Mouse (Mus musculus): ENCODE data around the gene Nubp2. TPM values are rescaled to one million over a fixed set of nuclear protein-coding genes. Genes with fewer than 3 reads are reported as not detected.
A peak's percentile ranks its signal among the peaks of the same experiment; 100 is the strongest.

Gene Nubp2
- polyA plus RNA-seq, 1 experiment from 2014 or later, result 70.4 TPM

DNA sequence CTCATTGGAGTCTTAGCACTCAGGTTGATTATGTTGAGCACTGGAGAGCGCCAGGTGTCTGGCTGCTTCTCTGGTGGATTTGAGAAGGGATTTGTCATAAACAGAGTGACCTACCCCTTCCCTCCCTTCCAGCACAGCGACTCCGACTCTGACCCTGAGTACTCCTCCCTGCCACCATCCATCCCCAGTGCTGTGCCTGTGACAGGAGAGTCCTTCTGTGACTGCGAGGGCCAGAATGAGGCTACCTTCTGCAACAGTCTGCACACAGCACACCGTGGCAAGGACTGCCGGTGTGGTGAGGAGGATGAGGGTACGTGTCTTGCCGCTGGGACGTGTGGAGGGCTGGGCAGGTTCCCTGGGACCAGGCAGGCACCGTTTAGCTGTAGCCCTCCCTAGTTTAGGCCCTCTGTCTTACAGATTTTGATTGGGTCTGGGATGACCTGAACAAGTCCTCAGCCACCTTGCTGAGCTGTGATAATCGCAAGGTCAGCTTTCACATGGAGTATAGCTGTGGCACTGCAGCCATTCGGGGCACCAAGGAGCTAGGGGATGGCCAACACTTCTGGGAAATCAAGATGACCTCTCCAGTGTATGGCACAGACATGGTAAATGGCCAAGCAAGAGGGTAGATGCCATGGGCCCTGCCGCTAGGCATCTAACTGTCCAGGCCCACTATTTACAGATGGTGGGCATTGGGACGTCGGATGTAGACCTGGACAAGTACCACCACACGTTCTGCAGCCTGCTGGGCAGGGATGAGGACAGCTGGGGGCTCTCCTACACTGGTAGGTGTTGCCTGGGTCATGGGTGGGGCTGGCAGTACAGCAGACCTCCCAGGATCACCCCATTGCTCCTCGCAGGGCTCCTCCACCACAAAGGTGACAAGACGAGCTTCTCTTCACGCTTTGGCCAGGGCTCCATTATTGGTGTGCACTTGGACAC lies 4.3 kb upstream of the Nubp2 start:
- DNase-seq (no peak), ATAC-seq (ENCODE audit: low FRiP score, low TSS enrichment) (no peak)
- no peak overlapping the region for H3K27ac ChIP-seq (replicated peaks; ENCODE audit: low read depth, low read length)
- H3K36me3 ChIP-seq (ENCODE audit: control insufficient read depth, insufficient read depth, low read length), result peaks cover 57% of the 10 kb centered on the region
- no peak overlapping the region for H3K9ac ChIP-seq (replicated peaks; ENCODE audit: low read length)
- no peak overlapping the region for H3K4me2 ChIP-seq (ENCODE audit: low read length)
- H3K4me1 ChIP-seq (ENCODE audit: control insufficient read depth, insufficient read depth, low read length), result peaks cover 24% of the 10 kb centered on the region
- H3K9me3 ChIP-seq (ENCODE audit: control insufficient read depth, low read length), result no peaks in the 10 kb centered on the region
- no peak overlapping the region for H3K4me3 ChIP-seq (replicated peaks; ENCODE audit: low read depth, low read length)
- WGBS, result 87% methylated on average over 19 of the region's 19 CpGs
- H3K27me3 ChIP-seq (ENCODE audit: control insufficient read depth, insufficient read depth, low read length), result no peaks in the 10 kb centered on the region

DNA sequence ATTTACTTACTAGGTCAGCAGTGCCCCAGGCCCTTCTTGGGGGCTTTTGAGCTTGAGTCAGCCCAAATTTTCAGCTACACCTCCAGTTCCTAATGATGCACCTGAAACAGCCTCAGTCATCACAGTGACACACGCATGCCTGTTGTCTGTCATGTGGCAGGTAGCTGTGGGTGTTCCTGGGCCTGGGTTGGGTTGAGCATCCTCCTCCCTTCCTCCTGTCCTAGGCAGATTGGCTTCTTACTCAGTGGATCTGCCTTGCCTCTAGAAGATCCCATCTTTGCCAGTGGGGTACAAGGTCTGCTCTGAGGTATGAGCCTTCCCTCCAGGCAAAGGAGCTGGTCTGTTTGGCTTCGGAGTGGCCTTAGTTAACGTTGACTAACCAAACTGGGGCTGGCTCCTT lies 2.7 kb upstream of the Nubp2 start:
- Histone ChIP-seq H3K36me3 (ENCODE audit: control insufficient read depth, insufficient read depth, low read length) (peaks cover 57% of the 10 kb centered on the region), H3K27ac (replicated peaks; ENCODE audit: low read depth, low read length) (no peak overlapping the region), H3K27me3 (ENCODE audit: control insufficient read depth, insufficient read depth, low read length) (no peaks in the 10 kb centered on the region), H3K9ac (replicated peaks; ENCODE audit: low read length) (no peak overlapping the region), H3K9me3 (ENCODE audit: control insufficient read depth, low read length) (no peaks in the 10 kb centered on the region), H3K4me2 (ENCODE audit: low read length) (no peak overlapping the region), H3K4me1 (ENCODE audit: control insufficient read depth, insufficient read depth, low read length) (peaks cover 20% of the 10 kb centered on the region), H3K4me3 (replicated peaks; ENCODE audit: low read depth, low read length) (no peak overlapping the region)
- WGBS, result 92% methylated on average over 3 of the region's 3 CpGs
- DNase-seq (no peak), ATAC-seq (ENCODE audit: low FRiP score, low TSS enrichment) (no peak)

DNA sequence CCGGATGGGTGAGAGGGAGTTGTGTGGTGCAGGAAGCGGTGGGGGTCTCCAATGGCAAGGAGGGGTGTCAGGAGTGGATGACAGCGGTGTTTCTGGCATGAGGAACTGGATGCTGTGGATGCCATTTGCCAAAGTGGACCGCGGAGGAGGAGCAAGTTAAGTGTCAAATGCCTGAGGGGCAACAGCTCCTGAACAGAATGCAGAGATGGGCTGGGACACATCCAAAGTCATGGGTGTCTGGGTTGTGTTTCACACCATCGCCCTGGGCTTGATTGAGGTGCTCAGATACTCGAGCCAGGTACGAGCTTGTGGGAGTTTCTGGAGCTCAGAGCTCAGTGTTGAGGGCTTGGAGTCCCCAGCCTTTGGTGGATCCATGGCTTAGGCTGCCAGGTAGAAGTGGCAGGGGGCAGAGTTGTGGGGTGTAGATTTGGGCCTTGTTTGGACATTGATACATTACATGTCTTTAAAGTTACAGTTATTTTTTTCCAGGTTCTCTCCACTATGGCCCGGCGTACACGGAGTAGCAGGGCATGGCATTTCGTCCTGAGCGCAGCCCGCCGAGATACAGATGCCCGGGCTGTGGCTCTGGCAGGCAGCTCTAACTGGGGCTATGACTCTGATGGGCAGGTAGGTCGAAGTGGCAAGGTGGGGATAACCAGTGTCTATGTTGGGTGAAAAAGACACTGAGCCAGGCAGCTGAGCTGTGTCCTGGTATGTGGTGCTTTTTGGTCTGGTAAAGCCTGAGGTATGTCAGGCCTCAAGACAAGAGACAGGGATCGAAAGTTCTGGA lies 1.3 kb upstream of the Nubp2 start:
- DNase-seq (no peak), ATAC-seq (ENCODE audit: low FRiP score, low TSS enrichment) (no peak)
- WGBS, result 70% methylated on average over 18 of the region's 18 CpGs
- Histone ChIP-seq H3K27ac (replicated peaks; ENCODE audit: low read depth, low read length) (no peak overlapping the region), H3K9ac (replicated peaks; ENCODE audit: low read length) (peak overlapping the region; percentile 80), H3K27me3 (ENCODE audit: control insufficient read depth, insufficient read depth, low read length) (no peaks in the 10 kb centered on the region), H3K4me1 (ENCODE audit: control insufficient read depth, insufficient read depth, low read length) (peaks cover 19% of the 10 kb centered on the region), H3K4me3 (replicated peaks; ENCODE audit: low read depth, low read length) (peak overlapping the region; percentile 88), H3K9me3 (ENCODE audit: control insufficient read depth, low read length) (no peaks in the 10 kb centered on the region), H3K36me3 (ENCODE audit: control insufficient read depth, insufficient read depth, low read length) (peaks cover 57% of the 10 kb centered on the region), H3K4me2 (ENCODE audit: low read length) (peak overlapping the region; percentile 80)

DNA sequence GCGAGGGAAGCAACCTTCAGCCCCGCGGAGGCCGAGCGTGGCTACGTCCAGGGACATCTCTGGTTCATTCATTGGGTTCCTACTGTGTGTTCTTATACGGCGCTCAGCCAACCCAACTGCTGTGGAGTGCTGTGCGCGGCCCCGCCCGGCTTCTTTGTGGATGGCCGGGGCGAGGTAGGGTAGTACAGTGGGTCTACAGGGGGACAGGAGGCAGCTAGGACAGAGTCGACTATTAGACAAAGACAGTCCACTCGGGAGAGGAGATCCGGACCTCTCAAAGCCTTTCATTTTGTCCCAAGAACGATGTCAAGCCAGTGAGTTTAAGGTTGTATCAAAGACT lies 753 bp upstream of the Nubp2 start:
- peaks cover 56% of the 10 kb centered on the region for H3K36me3 ChIP-seq (ENCODE audit: control insufficient read depth, insufficient read depth, low read length)
- no peaks in the 10 kb centered on the region for H3K9me3 ChIP-seq (ENCODE audit: control insufficient read depth, low read length)
- H3K4me3 ChIP-seq (replicated peaks; ENCODE audit: low read depth, low read length), result peak overlapping the region; percentile 88
- H3K9ac ChIP-seq (replicated peaks; ENCODE audit: low read length), result peak overlapping the region; percentile 80
- H3K27me3 ChIP-seq (ENCODE audit: control insufficient read depth, insufficient read depth, low read length), result no peaks in the 10 kb centered on the region
- H3K4me1 ChIP-seq (ENCODE audit: control insufficient read depth, insufficient read depth, low read length), result peaks cover 19% of the 10 kb centered on the region
- H3K27ac ChIP-seq (replicated peaks; ENCODE audit: low read depth, low read length), result peak overlapping the region; percentile 70
- DNase-seq (no peak), ATAC-seq (ENCODE audit: low FRiP score, low TSS enrichment) (peak; percentile 29; the same call in 1 of the 2 replicates)
- 1% methylated on average over 18 of the region's 18 CpGs for WGBS
- H3K4me2 ChIP-seq (ENCODE audit: low read length), result peak overlapping the region; percentile 80

DNA sequence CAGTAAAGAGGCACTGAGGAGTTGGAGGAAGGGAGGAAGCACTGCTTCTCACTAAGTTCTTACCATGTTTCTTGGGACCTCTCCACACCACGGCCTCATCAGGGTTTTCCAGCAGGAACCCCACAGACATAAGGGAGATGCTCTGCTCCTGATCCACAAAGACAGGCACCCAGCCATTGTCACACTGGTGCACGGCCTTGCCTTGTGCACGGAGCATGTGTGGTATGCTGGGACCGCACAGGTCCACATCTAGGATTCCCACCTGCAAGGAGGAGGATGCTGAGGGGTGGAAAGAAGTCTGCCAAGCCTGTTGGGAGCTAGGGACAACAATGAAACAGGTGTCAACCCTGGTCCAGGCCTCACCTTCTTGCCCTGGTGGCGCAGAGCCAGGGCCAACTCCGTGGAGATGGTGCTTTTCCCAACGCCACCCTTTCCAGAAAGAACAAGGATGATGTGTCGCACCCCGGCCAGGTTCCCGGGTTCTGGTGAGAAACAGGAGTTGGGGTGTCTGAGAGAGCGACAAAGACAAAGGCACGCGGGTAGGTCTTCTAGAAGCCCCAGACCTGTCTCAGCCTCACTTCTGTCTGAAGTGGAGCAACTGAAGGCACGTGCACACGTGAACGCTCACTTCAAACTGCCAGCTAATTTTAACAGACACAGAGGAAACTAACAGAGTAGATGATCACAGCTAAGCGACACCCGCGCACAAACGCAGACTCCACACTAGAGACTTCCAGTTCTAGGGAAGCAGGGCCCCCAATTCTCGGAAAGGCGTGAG lies 604 bp downstream of the Nubp2 start:
- peak overlapping the region; percentile 88 for H3K4me3 ChIP-seq (replicated peaks; ENCODE audit: low read depth, low read length)
- no peaks in the 10 kb centered on the region for H3K27me3 ChIP-seq (ENCODE audit: control insufficient read depth, insufficient read depth, low read length)
- peaks cover 43% of the 10 kb centered on the region for H3K36me3 ChIP-seq (ENCODE audit: control insufficient read depth, insufficient read depth, low read length)
- DNase-seq (no peak), ATAC-seq (ENCODE audit: low FRiP score, low TSS enrichment) (no peak)
- no peak overlapping the region for H3K27ac ChIP-seq (replicated peaks; ENCODE audit: low read depth, low read length)
- WGBS, result 26% methylated on average over 22 of the region's 22 CpGs
- H3K9ac ChIP-seq (replicated peaks; ENCODE audit: low read length), result peak overlapping the region; percentile 49; the same call in 1 of the 2 replicates
- no peaks in the 10 kb centered on the region for H3K9me3 ChIP-seq (ENCODE audit: control insufficient read depth, low read length)
- H3K4me1 ChIP-seq (ENCODE audit: control insufficient read depth, insufficient read depth, low read length), result peaks cover 19% of the 10 kb centered on the region
- peak overlapping the region; percentile 69 for H3K4me2 ChIP-seq (ENCODE audit: low read length)

DNA sequence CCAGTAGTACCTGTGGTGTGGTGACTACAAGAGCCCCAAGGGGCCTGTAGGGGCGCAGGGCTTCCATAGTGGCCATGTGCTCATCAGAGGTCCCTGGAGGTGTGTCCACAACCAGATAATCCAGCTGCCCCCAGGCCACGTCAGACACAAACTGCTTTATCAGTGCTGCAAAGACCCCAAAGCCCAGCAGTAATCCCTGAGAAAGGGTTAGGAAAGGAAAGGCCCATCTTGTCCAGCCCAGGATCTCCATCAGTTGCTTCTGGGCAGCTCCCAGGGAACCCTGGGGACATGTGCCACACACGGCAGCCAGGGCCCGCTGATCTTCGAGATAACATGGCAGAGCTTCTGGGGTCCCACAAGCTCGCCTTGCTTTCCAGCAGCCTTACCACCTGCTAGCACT lies 1.8 kb downstream of the Nubp2 start:
- no peak for DNase-seq
- Histone ChIP-seq H3K36me3 (ENCODE audit: control insufficient read depth, insufficient read depth, low read length) (peaks cover 32% of the 10 kb centered on the region), H3K27me3 (ENCODE audit: control insufficient read depth, insufficient read depth, low read length) (no peaks in the 10 kb centered on the region), H3K4me1 (ENCODE audit: control insufficient read depth, insufficient read depth, low read length) (peaks cover 19% of the 10 kb centered on the region), H3K9ac (replicated peaks; ENCODE audit: low read length) (no peak overlapping the region), H3K4me2 (ENCODE audit: low read length) (no peak overlapping the region), H3K9me3 (ENCODE audit: control insufficient read depth, low read length) (no peaks in the 10 kb centered on the region), H3K27ac (replicated peaks; ENCODE audit: low read depth, low read length) (no peak overlapping the region), H3K4me3 (replicated peaks; ENCODE audit: low read depth, low read length) (no peak overlapping the region)
- WGBS, result 86% methylated on average over 6 of the region's 6 CpGs
- ATAC-seq (ENCODE audit: low FRiP score, low TSS enrichment), result no peak

DNA sequence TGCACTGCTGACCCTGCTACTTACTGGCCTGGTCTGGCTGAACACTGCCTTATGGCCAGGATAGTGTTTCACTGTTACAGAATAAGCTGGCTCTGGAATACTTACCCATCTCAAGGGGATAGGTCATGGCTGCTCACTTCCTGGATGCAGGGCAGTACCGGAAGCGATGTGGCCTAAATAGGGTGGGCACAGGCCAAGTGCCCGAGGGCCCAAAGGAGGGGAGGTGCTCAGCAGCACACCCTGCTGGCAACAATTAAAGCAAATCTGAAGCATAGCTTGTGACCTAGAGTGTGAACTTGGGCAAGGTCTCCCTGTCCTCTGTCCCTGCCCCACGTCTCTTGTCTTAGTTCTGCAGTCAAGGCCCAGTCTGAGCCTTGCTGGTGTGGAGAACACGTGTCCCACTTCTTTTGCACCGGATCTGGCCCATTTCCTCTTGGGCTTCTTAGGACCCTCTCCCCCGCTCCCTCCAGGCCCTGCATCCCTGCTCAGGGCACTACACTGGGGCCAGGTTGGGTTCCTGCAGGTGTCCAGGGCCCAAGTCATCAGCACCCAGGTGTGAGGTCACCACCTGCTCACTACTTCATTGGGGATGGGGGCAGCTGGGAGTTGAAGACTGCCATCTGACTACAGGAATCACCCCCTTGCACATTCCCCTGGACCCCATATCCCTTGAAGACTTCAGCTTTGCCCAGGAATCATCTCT lies 4.3 kb downstream of the Nubp2 start:
- H3K9ac ChIP-seq (replicated peaks; ENCODE audit: low read length), result no peak overlapping the region
- H3K36me3 ChIP-seq (ENCODE audit: control insufficient read depth, insufficient read depth, low read length), result peaks cover 22% of the 10 kb centered on the region
- DNase-seq, result peak; percentile 44
- H3K27me3 ChIP-seq (ENCODE audit: control insufficient read depth, insufficient read depth, low read length), result no peaks in the 10 kb centered on the region
- no peak overlapping the region for H3K4me2 ChIP-seq (ENCODE audit: low read length)
- WGBS, result 48% methylated on average over 7 of the region's 7 CpGs
- H3K4me1 ChIP-seq (ENCODE audit: control insufficient read depth, insufficient read depth, low read length), result peaks cover 5% of the 10 kb centered on the region
- ATAC-seq (ENCODE audit: low FRiP score, low TSS enrichment), result no peak
- no peaks in the 10 kb centered on the region for H3K9me3 ChIP-seq (ENCODE audit: control insufficient read depth, low read length)
- H3K4me3 ChIP-seq (replicated peaks; ENCODE audit: low read depth, low read length), result no peak overlapping the region
- no peak overlapping the region for H3K27ac ChIP-seq (replicated peaks; ENCODE audit: low read depth, low read length)

DNA sequence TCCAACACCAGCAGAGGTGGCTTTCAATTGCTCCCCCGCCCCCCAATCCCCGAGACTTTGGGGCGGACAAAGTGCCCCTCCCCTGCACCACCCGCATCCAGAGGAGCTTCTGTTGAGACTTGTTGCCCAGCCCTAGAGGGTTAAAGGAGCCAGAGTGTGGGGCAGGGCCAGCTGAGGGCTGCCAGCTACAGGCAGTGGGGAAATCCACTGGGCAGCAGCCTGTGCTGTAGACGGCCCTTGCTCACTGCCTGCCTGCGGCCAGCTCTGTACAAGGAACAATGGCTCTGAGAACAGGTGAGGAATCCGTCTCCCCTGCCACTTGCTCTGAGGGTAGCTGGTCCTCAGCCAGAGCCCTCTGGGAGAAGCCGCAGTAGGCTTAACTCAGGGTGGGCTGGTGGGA lies 7.6 kb downstream of the Nubp2 start:
- H3K36me3 ChIP-seq (ENCODE audit: control insufficient read depth, insufficient read depth, low read length), result peaks cover 16% of the 10 kb centered on the region
- no peaks in the 10 kb centered on the region for H3K4me1 ChIP-seq (ENCODE audit: control insufficient read depth, insufficient read depth, low read length)
- H3K9ac ChIP-seq (replicated peaks; ENCODE audit: low read length), result no peak overlapping the region
- no peak overlapping the region for H3K4me3 ChIP-seq (replicated peaks; ENCODE audit: low read depth, low read length)
- ATAC-seq (ENCODE audit: low FRiP score, low TSS enrichment) (no peak), DNase-seq (no peak)
- no peaks in the 10 kb centered on the region for H3K9me3 ChIP-seq (ENCODE audit: control insufficient read depth, low read length)
- no peaks in the 10 kb centered on the region for H3K27me3 ChIP-seq (ENCODE audit: control insufficient read depth, insufficient read depth, low read length)
- H3K4me2 ChIP-seq (ENCODE audit: low read length), result no peak overlapping the region
- WGBS, result 77% methylated on average over 8 of the region's 8 CpGs
- H3K27ac ChIP-seq (replicated peaks; ENCODE audit: low read depth, low read length), result no peak overlapping the region

Data from midbrain, embryonic 14.5 days (tissue).